Mouse (Mus musculus) erythroblast, embryonic 14.5 days (primary cell): ENCODE data around the gene Lefty1.

Source experiments
- GATA1 ChIP-seq: IDR thresholded peaks from 2 replicates; pipeline ENCODE4 v1.6.1; 2012; ENCODE audit warnings: low read length, inconsistent platforms, mixed read lengths
- TAL1 ChIP-seq: IDR thresholded peaks from 3 replicates; pipeline ENCODE4 v1.6.1; 2012; ENCODE audit warnings: low read length, inconsistent platforms, mixed read lengths

GRCm38 (mm10) chr1:180901107-180901506 is 33.7 kb upstream of the Lefty1 start:
- TF ChIP-seq GATA1 (no peak), TAL1 (no peak; the same call in 2 of the 3 replicates)
